Mouse (Mus musculus) lung, adult 18-20 months (tissue): Measurements from ENCODE around the gene F2rl3.

Experiments used
- DNase-seq, 2 experiments: peaks; one replicate each; pipeline ENCODE4 v3.0.0; 2022; ENCODE audit warnings: mixed read lengths in 2 of 2

The F2rl3 gene

DNA sequence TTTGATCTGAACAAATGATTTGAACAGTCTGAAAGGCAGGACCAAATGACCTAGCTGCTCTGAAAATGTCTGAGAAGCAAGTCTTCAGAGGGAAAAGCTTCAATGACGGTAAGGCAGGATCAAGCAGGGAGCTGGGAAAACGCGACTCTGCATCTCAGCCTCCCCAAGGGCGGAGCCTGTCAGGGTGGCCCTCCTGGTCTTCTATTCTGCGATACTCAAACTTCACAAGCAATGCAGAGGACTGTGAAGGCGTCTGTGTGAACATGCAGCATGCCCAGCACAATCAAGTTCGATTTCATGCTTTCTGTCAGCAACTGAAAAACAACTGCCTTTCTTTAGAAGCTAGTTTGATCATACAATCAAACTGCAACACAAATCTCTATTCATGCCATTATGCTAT is 5.1 kb downstream of the F2rl3 start:
- no peak for DNase-seq

DNA sequence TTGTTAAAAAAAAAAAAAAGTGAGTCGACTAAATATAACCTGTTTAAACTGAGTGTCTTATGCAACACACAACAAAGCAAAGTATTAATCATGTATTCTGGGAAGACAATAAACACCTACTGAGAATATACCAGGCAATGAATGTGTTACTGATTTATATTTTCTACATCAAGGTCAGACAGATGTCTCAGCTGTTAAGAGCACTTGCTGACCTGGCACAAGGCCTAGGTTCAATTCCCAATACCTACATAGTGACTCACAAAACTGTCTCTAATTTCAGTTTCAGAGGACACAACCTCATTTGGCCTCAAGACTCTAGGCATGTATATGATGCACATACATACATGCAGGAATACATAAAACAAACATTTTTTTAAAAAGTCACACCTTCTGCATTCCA is 16.1 kb downstream of the F2rl3 start:
- no peak for DNase-seq

DNA sequence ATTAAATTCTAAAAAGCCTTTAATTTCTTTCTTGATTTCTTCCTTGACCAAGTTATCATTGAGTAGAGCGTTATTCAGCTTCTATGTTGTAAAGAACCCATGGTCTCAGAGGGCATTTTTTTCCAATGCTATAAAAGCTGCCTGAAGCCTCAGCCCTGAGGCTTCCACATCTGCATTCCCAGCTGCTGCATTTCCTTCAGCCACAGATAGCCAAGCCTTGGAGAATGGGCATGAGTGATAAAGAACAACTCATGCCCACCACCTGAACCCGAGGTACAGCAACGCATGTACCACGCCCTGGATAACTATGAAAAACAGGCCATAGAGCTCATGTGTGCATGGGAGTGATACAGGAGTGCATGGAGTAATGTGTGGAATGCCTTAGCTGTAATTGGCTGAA is 19.0 kb downstream of the F2rl3 start:
- DNase-seq: no peak

GRCm38 (mm10) chr8:72801583-72801982 is 39.9 kb downstream of the F2rl3 start:
- no peak for DNase-seq

DNA sequence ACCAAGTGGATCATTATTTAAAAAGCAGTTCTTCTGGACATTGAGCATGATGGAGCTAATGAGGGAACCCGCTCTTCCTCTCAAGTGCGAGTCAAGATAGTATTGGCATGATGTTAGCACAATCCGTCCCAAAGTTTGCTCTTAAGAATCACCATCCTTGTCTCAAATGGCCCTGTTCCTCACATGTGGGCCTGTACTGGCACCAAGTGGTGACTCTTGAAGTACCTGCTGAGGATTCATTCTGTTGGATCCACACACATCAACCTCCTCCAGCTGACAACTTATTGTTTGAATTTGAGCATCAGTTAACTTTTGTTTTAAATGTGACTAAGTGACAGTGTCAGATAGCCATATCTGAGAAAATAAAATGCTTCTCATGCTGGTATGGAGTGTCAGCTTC is 51.0 kb downstream of the F2rl3 start:
- no peak for DNase-seq
